Mouse (Mus musculus): ENCODE measurements at regions not wholly inside any gene's neighbourhood (a gene's known extent, or its start where the extent isn't known, plus 50 kb on each side); places are given as distances from the start of the nearest gene placed in this dataset.

DNA sequence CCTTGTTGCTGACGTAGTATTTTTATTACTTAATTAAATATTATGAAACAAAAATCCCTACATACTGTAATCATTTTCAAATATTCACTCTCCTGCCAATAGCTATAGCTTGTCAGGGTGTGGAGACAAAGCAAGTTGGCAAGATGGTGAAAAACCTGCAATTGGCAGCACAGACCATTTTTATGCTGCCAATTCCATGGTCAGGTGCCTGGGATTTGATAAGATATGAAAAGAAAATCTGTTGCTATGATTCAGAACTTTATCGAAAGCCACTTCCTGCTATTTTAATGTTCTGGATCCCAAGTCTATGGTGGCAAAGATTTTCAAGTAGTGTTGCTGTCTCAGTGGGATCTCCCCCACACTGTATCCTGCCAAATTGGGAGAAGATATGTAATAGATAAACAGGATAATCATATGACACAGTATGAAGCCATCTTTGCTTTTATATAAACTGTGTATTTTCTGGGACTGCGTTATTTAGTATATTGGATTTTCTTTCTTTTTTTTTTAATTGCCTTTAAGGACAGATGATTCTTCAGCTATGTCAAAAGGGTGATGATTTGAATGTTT is 165.3 kb upstream of the Lrrc3b start:
- no peak for DNase-seq (ENCODE audit: extremely low read depth, low read depth)

DNA sequence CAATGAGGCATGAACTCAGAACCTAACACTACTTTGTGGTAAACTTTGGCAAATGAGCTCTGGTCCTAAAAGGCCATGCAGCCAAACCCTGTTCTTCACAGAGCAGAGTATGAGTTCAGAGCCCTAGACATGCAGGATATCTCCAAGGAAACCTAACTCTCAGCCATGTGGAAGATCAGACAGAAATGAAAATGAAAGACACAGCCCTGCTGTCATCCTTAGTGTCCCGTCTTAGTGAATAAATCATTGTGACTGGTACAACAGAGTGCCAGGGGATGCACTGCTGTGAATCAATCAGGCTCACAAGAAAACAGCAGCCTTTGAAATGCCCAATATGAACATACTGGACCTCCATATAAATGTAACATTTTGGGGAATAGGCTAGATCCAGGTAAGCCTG is 171.4 kb upstream of the Lrrc3b start:
- no peak for DNase-seq (ENCODE audit: extremely low read depth, low read depth)

DNA sequence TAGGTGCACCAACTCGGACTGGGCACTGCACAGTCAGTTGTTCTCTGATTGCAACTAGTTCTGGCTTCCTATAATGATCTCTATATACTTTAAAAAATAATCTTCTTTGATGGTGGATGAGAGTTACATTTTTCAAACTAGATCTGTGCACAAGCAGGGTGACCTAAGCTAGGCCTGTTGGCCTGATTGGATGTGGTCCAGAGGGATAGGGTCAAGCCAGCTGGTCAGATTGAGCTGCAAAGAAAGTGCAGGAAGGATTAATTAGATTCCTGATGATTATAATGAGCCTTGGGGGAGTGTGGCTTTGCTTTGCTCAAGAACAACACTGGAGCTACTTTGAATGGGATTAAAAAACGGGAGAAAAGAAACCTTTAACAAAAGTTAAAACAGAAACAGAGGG is 195.8 kb upstream of the Lrrc3b start:
- no peak for DNase-seq (ENCODE audit: extremely low read depth, low read depth)

DNA sequence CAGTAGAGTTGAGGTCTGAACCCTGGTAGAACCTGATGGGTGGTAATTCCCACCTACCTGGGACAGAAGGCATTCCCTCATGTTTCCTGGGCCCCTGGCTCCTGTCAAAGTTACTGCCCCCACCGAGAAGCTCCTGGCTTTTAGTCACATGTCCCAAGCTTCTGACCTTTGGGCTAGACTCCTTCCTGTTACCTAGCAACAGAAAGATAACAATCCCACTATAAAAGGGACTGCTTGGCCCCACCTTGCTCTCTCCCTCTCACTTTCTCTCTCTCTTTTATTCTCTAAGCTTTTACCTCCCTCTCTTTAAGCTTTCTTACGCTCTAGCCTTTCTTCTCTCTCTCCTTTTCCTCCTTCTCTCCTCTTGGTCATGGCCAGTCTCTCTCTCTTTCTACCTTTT is 198.9 kb upstream of the Lrrc3b start:
- DNase-seq (ENCODE audit: extremely low read depth, low read depth), result no peak

DNA sequence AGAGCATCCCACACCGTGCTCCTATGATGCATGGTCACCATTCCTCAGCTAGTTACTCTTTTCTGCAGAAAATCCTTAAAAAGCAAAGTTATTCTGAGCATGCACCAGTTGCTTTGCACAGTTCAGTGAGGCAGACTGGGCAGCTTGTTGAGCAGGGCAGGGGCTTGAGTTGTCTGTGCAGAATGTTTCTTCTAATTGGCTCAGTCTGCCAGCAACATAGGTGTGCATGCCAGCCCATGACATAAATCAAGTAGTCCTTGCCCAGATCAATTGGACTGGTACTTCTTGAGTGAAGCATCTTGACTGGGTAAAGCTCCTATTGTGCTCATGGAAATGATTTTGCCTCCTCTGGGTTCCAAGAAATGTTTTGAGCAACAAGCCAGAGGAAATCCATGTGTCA is 200.1 kb upstream of the Lrrc3b start:
- no peak for DNase-seq (ENCODE audit: extremely low read depth, low read depth)

DNA sequence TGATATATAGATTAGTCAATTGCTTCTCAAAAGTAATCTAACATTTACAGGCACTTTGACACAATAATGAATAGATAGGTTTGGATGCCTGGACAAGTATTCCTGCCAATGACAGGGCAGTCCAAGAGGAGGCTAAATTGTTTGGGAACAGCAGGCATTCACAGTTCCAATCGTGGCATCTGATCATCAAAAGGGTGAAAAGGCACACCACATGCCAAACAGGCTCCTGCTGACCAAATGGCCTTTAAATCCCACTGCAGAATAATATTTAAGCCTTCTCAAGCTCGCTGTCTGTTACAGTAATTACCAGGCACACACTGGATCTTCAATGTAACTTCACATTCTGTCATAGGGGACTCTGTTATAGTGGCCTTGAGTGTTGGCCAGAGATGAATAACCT is 222.1 kb upstream of the Lrrc3b start:
- DNase-seq (ENCODE audit: extremely low read depth, low read depth), result no peak

DNA sequence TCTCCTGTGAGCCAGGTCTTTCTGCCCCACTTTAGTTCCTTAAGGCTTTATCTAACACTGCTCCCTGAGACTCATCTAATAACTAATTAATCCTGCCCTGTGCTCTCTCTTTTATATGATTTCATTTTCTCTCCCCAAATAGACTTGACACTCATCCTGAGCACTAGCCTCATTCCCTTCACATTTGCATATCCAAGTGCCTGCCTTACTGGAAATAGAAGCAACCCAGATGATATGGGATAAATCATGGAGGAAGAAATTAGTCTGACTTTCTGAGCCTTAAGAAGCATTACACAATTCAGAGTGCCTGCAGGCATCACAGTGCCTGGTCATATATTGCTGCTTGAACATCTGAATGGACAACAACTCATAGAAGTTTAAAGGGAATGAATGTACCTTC is 233.5 kb upstream of the Lrrc3b start:
- no peak for DNase-seq (ENCODE audit: extremely low read depth, low read depth)

DNA sequence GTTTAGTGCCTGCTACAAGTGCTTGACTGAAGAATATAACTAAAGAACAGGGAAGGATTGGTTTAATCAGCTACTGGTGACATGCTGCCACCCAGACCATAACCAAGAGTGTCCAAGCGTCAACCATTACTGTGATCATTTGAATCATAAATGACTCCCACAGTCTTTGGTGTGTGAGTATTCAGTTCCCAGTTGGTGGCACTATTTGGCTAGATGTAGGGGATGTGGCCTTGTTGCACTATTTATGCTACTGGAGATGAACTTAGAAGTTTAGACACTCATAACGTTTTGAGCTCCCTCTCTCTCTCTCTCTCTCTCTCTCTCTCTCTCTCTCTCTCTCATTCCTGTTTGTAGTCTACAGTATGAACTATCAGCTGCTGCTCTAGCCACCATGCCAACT is 238.4 kb upstream of the Lrrc3b start:
- no peak for DNase-seq (ENCODE audit: extremely low read depth, low read depth)

DNA sequence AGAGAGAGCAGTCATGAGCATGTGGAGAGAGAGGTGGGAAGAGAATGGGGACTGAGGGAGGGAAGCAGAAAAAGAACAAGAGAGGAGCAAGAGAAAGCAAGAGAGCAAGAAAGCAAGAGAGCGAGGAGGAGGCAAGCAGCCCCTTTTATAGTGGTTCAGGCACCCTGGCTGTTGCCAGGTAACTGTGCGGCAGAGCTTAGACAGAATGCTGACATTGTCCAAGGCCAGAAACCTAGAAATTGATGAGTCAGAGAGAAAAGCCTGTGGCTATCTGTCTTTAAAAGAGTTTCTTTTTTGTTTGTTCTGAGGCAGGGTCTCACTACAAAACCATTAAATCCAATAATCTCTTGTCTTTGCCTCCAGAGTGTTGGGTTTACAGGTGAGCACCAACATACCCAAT is 240.7 kb upstream of the Lrrc3b start:
- no peak for DNase-seq (ENCODE audit: extremely low read depth, low read depth)

DNA sequence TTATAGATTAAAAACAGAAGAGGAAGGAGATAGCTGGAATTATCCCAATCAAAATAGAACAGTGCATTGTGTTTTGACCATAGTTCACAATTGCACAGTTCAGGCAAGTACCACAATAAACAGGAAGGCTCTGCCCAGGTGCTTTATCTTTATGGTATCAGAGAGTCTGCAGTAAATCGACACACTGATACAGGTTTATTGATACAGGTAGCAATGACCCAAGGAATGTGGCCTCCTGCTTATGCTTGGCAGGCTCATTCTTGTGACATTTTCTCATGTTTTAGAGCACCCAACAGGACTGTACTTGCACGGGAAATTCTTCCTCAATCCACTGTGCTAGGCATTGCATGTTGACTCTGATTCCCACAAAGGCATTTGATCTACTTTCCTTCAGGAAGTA is 259.2 kb upstream of the Lrrc3b start:
- DNase-seq (ENCODE audit: extremely low read depth, low read depth), result no peak

DNA sequence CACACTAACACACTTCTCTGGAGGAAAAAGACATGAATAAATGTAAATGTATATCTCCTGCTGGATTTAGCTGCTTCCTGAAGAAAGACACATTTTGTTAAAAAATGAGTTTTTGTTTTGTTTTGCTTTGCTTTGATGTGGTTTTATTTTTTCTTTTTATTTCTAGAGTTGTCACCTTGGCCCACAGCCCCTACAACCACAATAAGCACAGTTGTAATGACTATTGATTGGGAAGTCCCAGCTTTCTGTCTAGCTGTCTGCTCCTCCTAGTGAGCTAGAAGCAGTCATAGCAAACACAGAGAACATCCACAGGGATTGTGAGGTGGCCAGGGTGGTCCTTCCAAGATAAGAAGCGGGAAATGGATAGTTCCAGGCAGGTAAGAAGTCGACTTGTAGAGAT is 259.8 kb upstream of the Lrrc3b start:
- no peak for DNase-seq (ENCODE audit: extremely low read depth, low read depth)

DNA sequence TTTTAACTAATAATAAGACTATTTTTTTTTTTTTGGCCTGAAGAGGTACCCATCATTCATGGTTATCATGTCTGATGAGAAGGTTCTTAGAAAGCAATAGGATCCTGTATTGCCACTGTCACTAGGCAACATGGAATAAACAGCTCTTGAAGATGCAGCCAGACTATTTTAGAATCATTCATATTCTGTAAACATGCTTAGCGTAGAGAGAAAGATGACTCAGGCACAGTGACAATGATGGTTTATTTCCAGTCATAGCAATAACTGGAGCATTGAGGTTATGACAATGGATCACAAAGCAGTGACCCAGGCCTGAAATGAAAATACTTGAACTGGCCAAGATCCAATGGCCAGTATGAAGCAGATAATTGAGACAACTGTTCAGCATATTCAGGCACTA is 283.3 kb upstream of the Lrrc3b start:
- DNase-seq (ENCODE audit: extremely low read depth, low read depth), result no peak

DNA sequence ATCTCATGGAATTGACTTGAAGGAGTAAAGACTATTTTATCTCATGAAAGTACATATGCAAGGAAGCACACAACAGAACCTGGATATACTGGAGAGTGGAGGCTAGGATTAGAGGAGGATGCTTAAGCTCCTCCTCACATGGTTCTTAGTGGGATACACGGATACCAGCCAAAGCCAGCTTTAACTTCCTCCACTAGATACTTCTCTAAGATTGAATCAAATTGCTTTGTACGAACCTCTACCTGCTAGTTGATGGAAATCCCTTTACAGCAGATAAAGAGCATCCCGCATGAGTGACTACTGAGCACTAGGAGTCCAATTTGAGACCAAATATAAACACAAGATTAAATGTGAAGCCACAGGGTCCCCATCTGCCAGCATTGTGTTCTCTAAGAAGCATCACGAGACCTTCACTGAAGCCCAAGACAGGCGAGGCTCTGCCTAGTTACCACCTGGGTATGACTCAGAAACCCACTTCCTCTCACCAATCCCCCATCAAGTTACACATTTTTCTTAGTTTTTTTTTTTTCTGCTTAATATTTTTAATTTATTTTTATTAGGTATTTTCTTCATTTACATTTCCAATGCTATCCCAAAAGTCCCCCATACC is 307.9 kb upstream of the Lrrc3b start:
- DNase-seq (ENCODE audit: extremely low read depth, low read depth), result no peak

DNA sequence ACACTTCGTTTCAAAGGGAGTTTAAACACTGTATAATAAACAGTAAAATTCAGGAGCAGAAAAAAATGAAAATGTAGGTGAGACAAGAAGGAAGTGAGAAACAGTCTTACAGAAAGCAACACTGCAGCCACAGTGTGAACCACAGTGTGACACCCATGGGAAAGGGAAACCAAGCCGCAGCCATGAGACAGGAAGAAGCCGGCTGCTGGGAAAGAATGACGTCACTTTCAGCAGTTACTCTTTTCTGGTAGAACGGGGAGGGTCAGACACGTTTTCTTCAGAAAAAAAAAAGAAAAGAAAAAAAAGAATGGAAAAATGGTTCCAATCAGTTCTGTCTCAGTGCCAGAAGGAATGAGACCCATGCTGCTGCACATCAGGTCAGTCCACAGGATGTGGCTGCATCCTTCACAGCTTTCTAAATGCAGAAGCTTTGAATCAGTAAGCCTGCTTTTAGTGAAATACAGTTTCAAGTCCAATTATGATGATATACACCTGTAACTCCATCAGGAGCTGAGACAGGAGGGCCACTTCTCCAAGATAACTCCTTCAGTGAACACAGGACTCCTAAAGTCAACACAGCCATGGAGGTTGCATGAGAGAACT is 331.2 kb upstream of the Lrrc3b start:
- DNase-seq (ENCODE audit: extremely low read depth, low read depth), result no peak

DNA sequence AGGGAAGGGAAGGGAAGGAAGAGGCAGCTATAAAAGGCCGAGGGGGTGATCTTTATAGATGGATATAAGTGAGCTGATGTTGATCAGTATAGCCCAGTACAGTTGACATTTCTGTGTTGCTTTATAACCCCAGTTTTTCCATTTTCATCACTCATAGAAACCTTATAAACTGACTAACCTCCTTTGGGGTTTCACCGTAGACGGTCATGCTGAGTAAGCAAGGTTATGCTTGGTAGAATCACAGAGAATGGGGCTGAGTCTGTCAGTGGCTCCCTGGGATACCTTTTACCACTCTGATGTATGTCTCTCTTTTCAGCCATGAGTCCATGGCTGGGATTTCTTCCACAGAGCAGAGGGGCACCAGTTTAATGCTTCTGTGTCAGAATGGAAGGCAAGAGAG is 345.9 kb upstream of the Lrrc3b start:
- DNase-seq (ENCODE audit: extremely low read depth, low read depth), result no peak

DNA sequence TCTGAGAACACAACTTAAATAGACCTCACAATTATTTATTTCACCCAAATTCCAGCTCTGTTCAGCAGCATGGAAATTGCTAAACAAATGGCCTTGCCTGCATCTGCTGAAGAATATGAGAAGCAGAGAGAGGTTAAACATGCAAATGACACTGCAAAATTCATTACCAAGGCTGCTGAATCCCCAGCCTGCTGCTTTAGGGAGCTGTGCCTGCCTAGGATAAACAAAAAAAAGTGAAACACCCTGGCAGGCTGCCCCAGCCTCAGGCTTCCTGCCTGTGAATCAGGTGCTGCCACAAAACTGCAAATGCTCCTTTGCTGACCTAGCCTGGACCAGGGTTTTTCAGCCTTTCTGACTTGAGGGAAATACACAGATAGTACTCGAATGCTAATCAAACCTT is 346.4 kb upstream of the Lrrc3b start:
- DNase-seq (ENCODE audit: extremely low read depth, low read depth), result no peak

DNA sequence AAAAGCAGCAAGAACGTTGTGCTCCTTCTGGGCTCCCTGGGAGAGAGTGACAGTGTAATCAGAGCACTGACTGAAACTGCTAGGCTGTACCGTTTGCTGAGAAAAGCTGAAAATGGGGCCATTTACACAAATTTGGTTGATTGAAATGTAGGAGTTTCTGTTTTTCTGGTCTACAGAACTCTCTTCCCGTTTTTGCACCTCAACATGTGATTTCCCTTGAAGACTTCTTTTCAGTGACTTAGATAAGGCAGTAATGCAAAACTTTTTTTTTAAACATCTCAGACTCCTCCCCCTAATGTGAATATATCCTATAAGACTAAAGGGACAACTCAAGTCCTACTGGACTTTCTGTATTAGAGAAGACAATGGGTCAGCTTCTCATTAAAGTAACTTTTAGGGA is 356.9 kb upstream of the Lrrc3b start:
- no peak for DNase-seq (ENCODE audit: extremely low read depth, low read depth)

DNA sequence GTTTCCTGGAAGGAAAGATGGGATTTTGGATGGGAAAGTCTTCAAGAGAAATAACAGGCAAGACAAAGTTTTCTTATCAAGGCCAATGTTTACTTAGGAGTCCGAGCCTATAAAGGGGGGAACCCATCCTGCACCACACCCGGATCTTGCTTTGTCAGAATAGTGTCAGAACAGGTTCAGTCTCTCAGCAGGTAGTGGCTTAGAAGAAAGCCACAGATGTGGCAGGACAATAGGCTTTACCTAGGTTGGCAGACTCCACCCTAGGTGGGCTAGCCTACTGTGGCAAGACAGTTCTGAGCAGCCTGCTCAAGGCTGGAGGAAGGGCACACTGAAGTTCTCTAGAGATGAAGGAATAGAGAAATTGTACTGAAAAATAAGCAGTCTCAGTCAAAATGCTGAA is 358.2 kb upstream of the Lrrc3b start:
- DNase-seq (ENCODE audit: extremely low read depth, low read depth), result no peak

DNA sequence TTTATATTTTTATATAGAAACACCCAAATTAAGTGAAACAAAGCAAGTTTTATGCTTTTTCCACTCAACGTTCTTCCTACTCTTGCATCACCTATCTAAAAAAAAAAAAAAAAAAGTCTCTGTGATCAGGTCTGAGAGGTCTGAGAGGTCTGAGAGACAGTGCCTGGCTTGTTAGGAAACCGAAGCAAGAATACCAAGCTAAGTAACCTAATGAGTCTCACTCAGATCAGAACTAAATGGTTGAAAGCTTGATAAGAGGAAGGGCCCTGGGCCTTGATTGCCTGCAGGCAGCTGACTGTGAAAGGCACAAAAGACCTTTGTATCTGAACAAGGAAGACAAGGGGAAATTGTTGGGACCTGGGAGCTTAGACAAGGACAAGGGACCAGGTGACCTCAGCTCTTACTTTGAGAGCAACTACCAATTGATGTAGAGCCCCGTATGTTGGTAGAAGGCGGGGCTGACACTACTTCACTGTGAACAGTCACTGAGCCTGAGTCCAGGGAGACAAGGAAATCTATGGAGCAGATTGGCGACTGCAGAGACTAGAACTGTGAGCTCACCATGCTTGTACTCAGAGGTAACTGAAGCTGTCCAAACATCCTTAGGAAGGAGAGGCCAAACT is 362.8 kb upstream of the Lrrc3b start:
- no peak for DNase-seq (ENCODE audit: extremely low read depth, low read depth)

DNA sequence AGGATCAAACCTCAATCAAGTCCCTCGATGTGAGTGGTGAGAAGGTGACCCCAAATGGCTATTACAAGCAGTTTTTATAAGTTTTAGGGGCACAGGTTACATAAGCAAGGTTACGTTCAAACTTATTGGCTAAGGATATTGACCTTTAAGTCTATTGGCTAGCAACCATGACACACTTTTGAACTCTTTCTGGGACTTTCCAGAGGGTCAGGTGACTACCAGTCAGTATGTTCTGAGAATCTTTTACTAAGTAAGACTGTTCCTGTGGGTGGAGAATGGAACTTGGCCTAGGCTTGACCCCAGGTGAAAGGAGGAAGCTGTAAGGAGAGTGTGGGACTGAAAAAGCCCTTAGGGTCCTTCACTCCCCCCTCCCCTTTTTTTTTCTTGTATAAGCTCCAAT is 370.3 kb upstream of the Lrrc3b start:
- DNase-seq (ENCODE audit: extremely low read depth, low read depth), result no peak

DNA sequence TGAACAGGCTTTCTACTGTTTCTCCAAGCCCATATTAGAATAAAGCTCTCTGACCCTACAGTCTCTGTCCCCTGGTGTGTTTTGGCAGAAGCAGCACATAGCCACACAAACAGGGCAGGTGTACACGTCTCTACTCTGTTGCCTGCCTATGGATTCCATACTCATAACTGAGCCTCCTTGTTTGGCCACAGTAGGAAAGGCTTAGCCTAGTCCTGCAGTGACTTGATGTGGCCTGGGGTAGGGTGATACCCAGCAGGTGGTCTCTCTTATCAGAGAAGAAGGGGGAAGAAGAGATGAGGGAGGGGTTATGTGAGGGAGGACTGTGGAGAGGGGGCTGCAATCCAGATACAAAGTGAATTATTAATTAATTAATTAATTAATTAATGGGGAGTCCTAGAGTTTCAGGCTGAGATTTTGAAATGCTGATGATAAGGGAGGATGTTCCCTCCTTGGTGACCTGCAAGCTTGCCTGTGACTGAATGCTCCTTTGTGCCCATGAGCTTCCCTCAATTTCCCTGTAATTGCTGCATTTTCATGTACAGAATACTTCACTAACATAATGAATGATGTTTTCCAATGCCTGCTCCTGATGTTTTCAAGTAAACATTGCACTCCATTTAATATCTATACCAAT is 402.7 kb upstream of the Lrrc3b start:
- DNase-seq (ENCODE audit: extremely low read depth, low read depth), result no peak

DNA sequence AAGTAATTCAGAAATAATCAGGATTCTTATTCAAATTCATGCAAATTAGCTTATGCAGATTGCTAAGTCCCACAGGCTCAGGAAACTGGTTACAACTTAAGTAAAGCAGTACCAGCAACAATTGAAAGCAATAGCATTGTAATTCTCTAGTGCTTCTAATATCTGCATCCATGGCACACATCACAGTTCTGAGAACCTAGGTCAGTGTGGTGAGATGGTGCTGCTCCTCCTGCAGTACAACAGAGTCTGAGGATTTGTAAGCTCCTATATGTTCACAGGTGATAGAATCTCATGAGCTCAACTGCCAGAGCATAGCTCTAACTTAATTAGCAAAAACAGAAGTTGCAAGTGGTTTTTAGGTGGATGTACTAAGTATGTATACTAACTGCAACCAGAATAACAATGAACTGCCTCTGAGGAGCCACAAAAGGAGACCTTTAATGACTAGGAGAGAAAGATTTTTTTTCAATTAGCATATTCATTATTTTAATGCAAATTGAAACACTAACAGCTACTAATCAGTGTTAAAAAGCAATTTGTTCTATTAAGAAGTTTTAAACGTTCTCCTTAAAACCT is 403.3 kb upstream of the Lrrc3b start:
- no peak for DNase-seq (ENCODE audit: extremely low read depth, low read depth)

Measured in MEL-GATA-1-ER (cell line).